ENCODE assay signal across 17 mouse cellular contexts in genomic region chr12:117482665-117483064, GRCm38 (mm10). TPM values are rescaled to one million over a fixed set of nuclear protein-coding genes. Genes with fewer than 3 reads are reported as not detected.
DNase-seq lines count a peak whose midpoint lies in the region; ATAC-seq and TF ChIP-seq lines count a peak whose summit lies in the region.
"Had no signal": no experiment of that assay in that cellular context is flagged by ENCODE, and none has a peak within 500 bp of the region (broad histone marks: within the 10 kb centered on the region; RNA-seq: fewer than 3 reads in every experiment).

No protein-coding gene starts in this region.

- no peak for ATAC-seq in cerebellum, adult (ENCODE audit: insufficient number of reproducible peaks, low FRiP score, low TSS enrichment)
- ATAC-seq in inflammation-experienced regulatory T-cells, adult 6 months = no peak
- ATAC-seq: hindbrain, postnatal 0 days; liver, postnatal 0 days; midbrain, embryonic 13.5 days had no signal

- 8% methylated on average over 3 of the region's 3 CpGs for WGBS in olfactory bulb, adult 2 months

- peak overlapping the region; percentile 83 for H3K27ac ChIP-seq in olfactory bulb, adult 2 months (ENCODE audit: insufficient read depth, low read depth, low read length)
- H3K27ac ChIP-seq: forebrain, embryonic 12.5 days; hindbrain, postnatal 0 days; limb, embryonic 12.5 days; midbrain, embryonic 13.5 days; neural tube, embryonic 12.5 days had no signal

- no peak overlapping the region for H3K4me3 ChIP-seq in olfactory bulb, adult 2 months (ENCODE audit: insufficient read depth, low read depth, low read length)
- H3K4me3 ChIP-seq: forebrain, embryonic 12.5 days; limb, embryonic 12.5 days; midbrain, embryonic 13.5 days; neural tube, embryonic 12.5 days had no signal

- peak; percentile 3 for DNase-seq in cerebellum, adult 9-10 months
- peak; percentile 28 for DNase-seq in layer of hippocampus, adult 11-12 months (ENCODE audit: low spot score)
- DNase-seq in layer of hippocampus, postnatal 14 days (ENCODE audit: low spot score in 2 of 2) = no peak
- DNase-seq in frontal cortex, adult 2 months (ENCODE audit: extremely low spot score in 1 of 2, low spot score in 1 of 2) = peak; percentile 74 to 78
- no peak for DNase-seq in kidney, adult 9 months
- DNase-seq: cerebellum, adult 8-10 months; gastrocnemius, postnatal 25 days; kidney, postnatal 14 days; liver, postnatal 0 days had no signal

- TF ChIP-seq POLR2A in olfactory bulb, adult 2 months (IDR thresholded peaks at IDR 0.05; ENCODE audit: insufficient read depth, low read depth, low read length) = no peak

- no peak for TF ChIP-seq CTCF in olfactory bulb, adult 2 months (IDR thresholded peaks at IDR 0.05; ENCODE audit: insufficient read depth, low read depth, low read length)

- peaks cover 7% of the 10 kb centered on the region; the same call in 1 of the 2 replicates for H3K4me1 ChIP-seq in olfactory bulb, adult 2 months (ENCODE audit: control insufficient read depth, insufficient read depth, low read length)
- H3K4me1 ChIP-seq: neural tube, embryonic 12.5 days had no signal

RNA-seq across cellular contexts. Expression of gene Rapgef5, which starts 33.6 kb away (rescaled TPM):
- 100 to 1,000 TPM; 123 to 126 TPM for total RNA-seq in layer of hippocampus, postnatal 14 days (2021)
- polyA plus RNA-seq in frontal cortex, adult 2 months (2012; rRNA removed) = 44.0 and 56.6 TPM in 2 replicates
- not detected in 2 replicates for polyA plus RNA-seq in olfactory bulb, adult 2 months (2012; ENCODE audit: insufficient read depth, insufficient read length, low replicate concordance, missing spikeins)
- 1 to 10 TPM in 2 of 3 experiments, under 1 TPM in 1; 0.59 to 1.5 (median 1.3) TPM for polyA plus RNA-seq in inflammation-experienced regulatory T-cells, adult 6 months (2017; shearing (Covaris generic))

Comparison
In these comparisons a context has a peak if more than half of its experiments do, and no peak if none do; other contexts are left out.
1. DNase-seq: peak in cerebellum, adult 9-10 months (single experiment), layer of hippocampus, adult 11-12 months (single experiment) and frontal cortex, adult 2 months (2 of 2); none in layer of hippocampus, postnatal 14 days (0 of 2) and kidney, adult 9 months (single experiment).